Mouse (Mus musculus) intestine, embryonic 16.5 days (tissue): ENCODE results near the gene Ms4a10. TPM values are rescaled to one million over a fixed set of nuclear protein-coding genes. Genes with fewer than 3 reads are reported as not detected.

Source experiments
- ATAC-seq: fragments of 200-750 bp; cut with Nextera tagmentation; 2 replicates; pipeline ENCODE4 v1.8.0; 2017; ENCODE audit warnings: moderate TSS enrichment, moderate library complexity
- H3K27ac ChIP-seq: fragments of 300-500 bp; sonication (generic); 2 replicates; pipeline ENCODE4 v1.5.1; 2014; ENCODE audit warnings: mild to moderate bottlenecking, low read length
- H3K27me3 ChIP-seq: fragments of 300-500 bp; sonication (generic); replicated peaks from 2 replicates; pipeline ENCODE4 v1.6.1; 2014; ENCODE audit warnings: low read length, control low read depth, mixed read lengths; ENCODE audit not compliant: control insufficient read depth, insufficient read depth
- H3K36me3 ChIP-seq: fragments of 300-500 bp; sonication (generic); 2 replicates; pipeline ENCODE4 v1.6.1; 2014; ENCODE audit warnings: low read length, control low read depth; ENCODE audit not compliant: control insufficient read depth, insufficient read depth
- H3K4me1 ChIP-seq: fragments of 300-500 bp; sonication (generic); 2 replicates; pipeline ENCODE4 v1.6.1; 2014; ENCODE audit warnings: low read length, control low read depth, mixed read lengths; ENCODE audit not compliant: control insufficient read depth, insufficient read depth
- H3K4me2 ChIP-seq: fragments of 300-500 bp; sonication (generic); 2 replicates; pipeline ENCODE4 v1.6.1; 2014; ENCODE audit warnings: low read depth, low read length, control low read depth
- H3K4me3 ChIP-seq: fragments of 300-500 bp; sonication (generic); 2 replicates; pipeline ENCODE4 v1.5.1; 2014; ENCODE audit warnings: mild to moderate bottlenecking, low read length
- H3K9ac ChIP-seq: fragments of 300-500 bp; sonication (generic); 2 replicates; pipeline ENCODE4 v1.6.1; 2014; ENCODE audit warnings: low read depth, low read length
- H3K9me3 ChIP-seq: fragments of 300-500 bp; sonication (generic); 2 replicates; pipeline ENCODE4 v1.6.1; 2016; ENCODE audit warnings: low read length, control low read depth; ENCODE audit not compliant: control insufficient read depth
- WGBS: fragments of 180-500 bp; shearing (Covaris S2); extraction: QIAGEN DNeasy Blood & Tissue Kit; methylation state at CpG from one replicate; pipeline ENCODE4 v1.1.7; 2014; 5-methylcytosine and 5-hydroxymethylcytosine counted together
- polyA plus RNA-seq: library from polyadenylated mRNA; unstranded; fragments of >200 nt; fragmentation: Nextera tagmentation; extraction: Ambion mirVana; gene quantifications from 2 replicates; pipeline ENCODE4 v1.2.1, GENCODE M21; 2015

Gene Ms4a10
- polyA plus RNA-seq, 1 experiment from 2014 or later: 111 TPM

GRCm38 (mm10) chr19:10988563-10988962, 14.1 kb upstream of the Ms4a10 start:
- WGBS: 85% methylated on average over 1 of the region's 1 CpGs
- Histone ChIP-seq H3K27me3 (no peaks in the 10 kb centered on the region), H3K27ac (no peak overlapping the region), H3K4me2 (no peak overlapping the region), H3K4me1 (peaks cover 3% of the 10 kb centered on the region; the same call in 1 of the 2 replicates), H3K36me3 (no peaks in the 10 kb centered on the region), H3K9me3 (no peaks in the 10 kb centered on the region), H3K4me3 (no peak overlapping the region), H3K9ac (no peak overlapping the region)
- peak; percentile 70 for ATAC-seq

GRCm38 (mm10) chr19:10985889-10986288, 11.4 kb upstream of the Ms4a10 start:
- Histone ChIP-seq H3K9ac (no peak overlapping the region), H3K4me2 (no peak overlapping the region), H3K9me3 (no peaks in the 10 kb centered on the region), H3K27me3 (no peaks in the 10 kb centered on the region), H3K36me3 (no peaks in the 10 kb centered on the region), H3K27ac (no peak overlapping the region), H3K4me1 (peaks cover 3% of the 10 kb centered on the region; the same call in 1 of the 2 replicates), H3K4me3 (no peak overlapping the region)
- WGBS: 94% methylated on average over 4 of the region's 4 CpGs
- no peak for ATAC-seq

- no peak overlapping the region for H3K27ac ChIP-seq
- ATAC-seq: no peak
- 76% methylated on average over 13 of the region's 13 CpGs for WGBS
Observed at GRCm38 (mm10) chr19:10984551-10984950, 10.1 kb upstream of the Ms4a10 start.

GRCm38 (mm10) chr19:10983146-10983545, 8.7 kb upstream of the Ms4a10 start:
- peaks cover 4% of the 10 kb centered on the region; the same call in 1 of the 2 replicates for H3K4me1 ChIP-seq
- WGBS: 21% methylated on average over 14 of the region's 14 CpGs
- H3K9ac ChIP-seq: no peak overlapping the region
- no peaks in the 10 kb centered on the region for H3K27me3 ChIP-seq
- peak; percentile 47; the same call in 1 of the 2 replicates for ATAC-seq
- H3K4me2 ChIP-seq: peak overlapping the region; percentile 39
- 0 out of 2 replicates have a peak overlapping the region, but pooled peaks have one; percentile 13 for H3K4me3 ChIP-seq
- no peaks in the 10 kb centered on the region for H3K9me3 ChIP-seq
- no peaks in the 10 kb centered on the region for H3K36me3 ChIP-seq
- no peak overlapping the region for H3K27ac ChIP-seq

More at GRCm38 (mm10) chr19:10984551-10984950, 10.1 kb upstream of the Ms4a10 start:
- Histone ChIP-seq H3K4me1 (peaks cover 3% of the 10 kb centered on the region; the same call in 1 of the 2 replicates), H3K4me2 (no peak overlapping the region), H3K36me3 (no peaks in the 10 kb centered on the region), H3K27me3 (no peaks in the 10 kb centered on the region), H3K4me3 (no peak overlapping the region), H3K9ac (no peak overlapping the region), H3K9me3 (no peaks in the 10 kb centered on the region)

- Histone ChIP-seq H3K27ac (no peak overlapping the region), H3K36me3 (no peaks in the 10 kb centered on the region), H3K27me3 (no peaks in the 10 kb centered on the region), H3K4me1 (peaks cover 10% of the 10 kb centered on the region; the same call in 1 of the 2 replicates), H3K4me2 (no peak overlapping the region), H3K4me3 (no peak overlapping the region), H3K9ac (no peak overlapping the region), H3K9me3 (no peaks in the 10 kb centered on the region)
- ATAC-seq: peak; percentile 7; the same call in 1 of the 2 replicates
- WGBS: 87% methylated on average over 5 of the region's 5 CpGs
Observed at GRCm38 (mm10) chr19:10980210-10980609, 5.7 kb upstream of the Ms4a10 start.

- no peaks in the 10 kb centered on the region for H3K27me3 ChIP-seq
- no peak overlapping the region for H3K4me3 ChIP-seq
- peaks cover 16% of the 10 kb centered on the region for H3K4me1 ChIP-seq
- no peaks in the 10 kb centered on the region for H3K9me3 ChIP-seq
- peak overlapping the region; percentile 29 for H3K4me2 ChIP-seq
- no peak overlapping the region for H3K27ac ChIP-seq
- no peaks in the 10 kb centered on the region for H3K36me3 ChIP-seq
- peak; percentile 30 for ATAC-seq
- no peak overlapping the region; the same call in 1 of the 2 replicates for H3K9ac ChIP-seq
- 14% methylated on average over 18 of the region's 18 CpGs for WGBS
Observed at GRCm38 (mm10) chr19:10979184-10980168, 5.0 kb upstream of the Ms4a10 start.

GRCm38 (mm10) chr19:10976318-10976717, 1.8 kb upstream of the Ms4a10 start:
- no peaks in the 10 kb centered on the region for H3K27me3 ChIP-seq
- peaks cover 30% of the 10 kb centered on the region for H3K4me1 ChIP-seq
- no peaks in the 10 kb centered on the region for H3K36me3 ChIP-seq
- no peaks in the 10 kb centered on the region for H3K9me3 ChIP-seq
- ATAC-seq: no peak
- H3K9ac ChIP-seq: no peak overlapping the region
- no peak overlapping the region for H3K27ac ChIP-seq
- WGBS: 42% methylated on average over 4 of the region's 4 CpGs
- H3K4me2 ChIP-seq: no peak overlapping the region
- no peak overlapping the region for H3K4me3 ChIP-seq

- Histone ChIP-seq H3K9me3 (no peaks in the 10 kb centered on the region), H3K27ac (peak overlapping the region; percentile 94), H3K4me2 (no peak overlapping the region), H3K4me3 (no peak overlapping the region), H3K27me3 (no peaks in the 10 kb centered on the region), H3K36me3 (no peaks in the 10 kb centered on the region), H3K4me1 (peaks cover 30% of the 10 kb centered on the region), H3K9ac (no peak overlapping the region)
- peak; percentile 15; the same call in 1 of the 2 replicates for ATAC-seq
- 64% methylated on average over 2 of the region's 2 CpGs for WGBS
Observed at GRCm38 (mm10) chr19:10975187-10975586, 717 bp upstream of the Ms4a10 start.

GRCm38 (mm10) chr19:10973187-10973586, 1.3 kb downstream of the Ms4a10 start:
- Histone ChIP-seq H3K9ac (no peak overlapping the region), H3K4me2 (no peak overlapping the region), H3K4me3 (no peak overlapping the region), H3K27me3 (no peaks in the 10 kb centered on the region), H3K27ac (peak overlapping the region; percentile 94), H3K36me3 (no peaks in the 10 kb centered on the region), H3K9me3 (no peaks in the 10 kb centered on the region), H3K4me1 (peaks cover 26% of the 10 kb centered on the region)
- ATAC-seq: no peak
- WGBS: 43% methylated on average over 2 of the region's 2 CpGs
